Mouse (Mus musculus) retina, adult 2 months (tissue): ENCODE results near the gene Ak7.

ENCODE experiments used
- DNase-seq: peaks from one replicate; pipeline ENCODE4 v3.0.0-alpha.2; 2012; ENCODE audit warnings: low read depth, low spot score

Gene Ak7

GRCm38 (mm10) chr12:105727964-105728363 lies 22.2 kb downstream of the Ak7 start:
- DNase-seq: peak; percentile 9

- no peak for DNase-seq
These were observed 25.2 kb downstream of the Ak7 start for GRCm38 (mm10) chr12:105730851-105731460.

GRCm38 (mm10) chr12:105733370-105734159 lies 27.8 kb downstream of the Ak7 start:
- DNase-seq: no peak

GRCm38 (mm10) chr12:105735226-105735888 lies 29.6 kb downstream of the Ak7 start:
- no peak for DNase-seq

- DNase-seq: no peak
These were observed 30.1 kb downstream of the Ak7 start for GRCm38 (mm10) chr12:105735889-105736251.

GRCm38 (mm10) chr12:105738316-105739096 lies 32.7 kb downstream of the Ak7 start:
- no peak for DNase-seq

GRCm38 (mm10) chr12:105739656-105740055 lies 33.9 kb downstream of the Ak7 start:
- DNase-seq: no peak

GRCm38 (mm10) chr12:105748114-105748513 lies 42.3 kb downstream of the Ak7 start:
- no peak for DNase-seq

GRCm38 (mm10) chr12:105753813-105754212 lies 48.0 kb downstream of the Ak7 start:
- DNase-seq: no peak

GRCm38 (mm10) chr12:105757816-105758497 lies 52.2 kb downstream of the Ak7 start:
- no peak for DNase-seq

- DNase-seq: no peak
These were observed 53.1 kb downstream of the Ak7 start for GRCm38 (mm10) chr12:105758911-105759310.

- no peak for DNase-seq
These were observed 54.2 kb downstream of the Ak7 start for GRCm38 (mm10) chr12:105759849-105760478.

GRCm38 (mm10) chr12:105761171-105761570 lies 55.4 kb downstream of the Ak7 start:
- DNase-seq: no peak

- no peak for DNase-seq
These were observed 55.9 kb downstream of the Ak7 start for GRCm38 (mm10) chr12:105761629-105762028.

- no peak for DNase-seq
These were observed 63.9 kb downstream of the Ak7 start for GRCm38 (mm10) chr12:105769700-105770099.

GRCm38 (mm10) chr12:105774871-105775270 lies 69.1 kb downstream of the Ak7 start:
- DNase-seq: no peak

- DNase-seq: no peak
These were observed 71.9 kb downstream of the Ak7 start for GRCm38 (mm10) chr12:105777651-105778050.

- DNase-seq: peak; percentile 87
These were observed 78.6 kb downstream of the Ak7 start, which contains the start of gene Papola for GRCm38 (mm10) chr12:105784196-105784999. Gene Papola, plus strand, starts transcription at chr12:105784694.

GRCm38 (mm10) chr12:105785000-105785774 lies 79.4 kb downstream of the Ak7 start:
- peak; percentile 8 for DNase-seq
